Mouse (Mus musculus) hindbrain, embryonic 12.5 days (tissue): ENCODE results near the gene Fam198a. TPM values are rescaled to one million over a fixed set of nuclear protein-coding genes. Genes with fewer than 3 reads are reported as not detected.

Experiments
- ATAC-seq: fragments of 200-750 bp; cut with Nextera tagmentation; 2 replicates; pipeline ENCODE4 v1.8.0; 2017; ENCODE audit warnings: moderate TSS enrichment; ENCODE audit not compliant: low FRiP score
- H3K27ac ChIP-seq: fragments of 300-500 bp; sonication (generic); 2 replicates; pipeline ENCODE4 v1.5.1; 2016; ENCODE audit warnings: mild to moderate bottlenecking
- H3K27me3 ChIP-seq: fragments of 300-500 bp; sonication (generic); 2 replicates; pipeline ENCODE4 v1.6.1; 2016; ENCODE audit warnings: mild to moderate bottlenecking
- H3K36me3 ChIP-seq: fragments of 300-500 bp; sonication (generic); 2 replicates; pipeline ENCODE4 v1.6.1; 2016; ENCODE audit warnings: mild to moderate bottlenecking
- H3K4me1 ChIP-seq: fragments of 300-500 bp; sonication (generic); 2 replicates; pipeline ENCODE4 v1.6.1; 2016
- H3K4me2 ChIP-seq: fragments of 300-500 bp; sonication (generic); replicated peaks from 2 replicates; pipeline ENCODE4 v1.6.1; 2016; ENCODE audit warnings: mild to moderate bottlenecking
- H3K4me3 ChIP-seq: fragments of 300-500 bp; sonication (generic); 2 replicates; pipeline ENCODE4 v1.5.1; 2016; ENCODE audit warnings: mild to moderate bottlenecking
- H3K9ac ChIP-seq: fragments of 300-500 bp; sonication (generic); 2 replicates; pipeline ENCODE4 v1.6.1; 2016; ENCODE audit warnings: mild to moderate bottlenecking, moderate library complexity
- H3K9me3 ChIP-seq: fragments of 300-500 bp; sonication (generic); replicated peaks from 2 replicates; pipeline ENCODE4 v1.6.1; 2016; ENCODE audit warnings: mild to moderate bottlenecking
- WGBS: fragments of 180-500 bp; shearing (Covaris S2); methylation state at CpG from one replicate; pipeline ENCODE4 v1.1.7; 2016; 5-methylcytosine and 5-hydroxymethylcytosine counted together
- polyA plus RNA-seq: library from polyadenylated mRNA; unstranded; fragments of >200 nt; fragmentation: Nextera tagmentation; extraction: Ambion mirVana; gene quantifications from 2 replicates; pipeline ENCODE4 v1.2.1, GENCODE M21; 2016

Fam198a gene
- polyA plus RNA-seq, 1 experiment from 2014 or later = 1.8 TPM

- WGBS = 76% methylated on average over 4 of the region's 4 CpGs
- no peaks in the 10 kb centered on the region for H3K9me3 ChIP-seq
- H3K36me3 ChIP-seq = no peaks in the 10 kb centered on the region
- no peak overlapping the region for H3K27ac ChIP-seq
- no peaks in the 10 kb centered on the region for H3K27me3 ChIP-seq
- H3K4me1 ChIP-seq = no peaks in the 10 kb centered on the region
- ATAC-seq = no peak
- no peak overlapping the region for H3K4me2 ChIP-seq
- no peak overlapping the region for H3K9ac ChIP-seq
- H3K4me3 ChIP-seq = no peak overlapping the region
Measured at GRCm38 (mm10) chr9:121912786-121913185, 38.0 kb upstream of the Fam198a start.

- no peaks in the 10 kb centered on the region for H3K36me3 ChIP-seq
- 84% methylated on average over 8 of the region's 8 CpGs for WGBS
- no peak overlapping the region for H3K4me2 ChIP-seq
- no peaks in the 10 kb centered on the region for H3K9me3 ChIP-seq
- no peak overlapping the region for H3K4me3 ChIP-seq
- H3K27me3 ChIP-seq = no peaks in the 10 kb centered on the region
- no peaks in the 10 kb centered on the region for H3K4me1 ChIP-seq
- no peak overlapping the region for H3K27ac ChIP-seq
- ATAC-seq = no peak
- H3K9ac ChIP-seq = no peak overlapping the region
Measured at GRCm38 (mm10) chr9:121914226-121914757, 36.5 kb upstream of the Fam198a start.

GRCm38 (mm10) chr9:121915056-121915455, 35.7 kb upstream of the Fam198a start:
- ATAC-seq = no peak
- Histone ChIP-seq H3K27me3 (no peaks in the 10 kb centered on the region), H3K4me2 (no peak overlapping the region), H3K4me1 (no peaks in the 10 kb centered on the region), H3K9ac (no peak overlapping the region), H3K9me3 (no peaks in the 10 kb centered on the region), H3K27ac (no peak overlapping the region), H3K36me3 (no peaks in the 10 kb centered on the region), H3K4me3 (no peak overlapping the region)
- 90% methylated on average over 10 of the region's 10 CpGs for WGBS

- 87% methylated on average over 8 of the region's 8 CpGs for WGBS
- ATAC-seq = no peak
Measured at GRCm38 (mm10) chr9:121916102-121916501, 34.7 kb upstream of the Fam198a start, which contains the start of gene Cyp8b1. TSS of gene Cyp8b1 (minus strand) at chr9:121916305.

GRCm38 (mm10) chr9:121919027-121919501, 31.7 kb upstream of the Fam198a start:
- H3K4me1 ChIP-seq = no peaks in the 10 kb centered on the region
- no peaks in the 10 kb centered on the region for H3K36me3 ChIP-seq
- H3K27ac ChIP-seq = no peak overlapping the region
- 77% methylated on average over 10 of the region's 10 CpGs for WGBS
- no peak for ATAC-seq
- no peaks in the 10 kb centered on the region for H3K27me3 ChIP-seq
- H3K9ac ChIP-seq = no peak overlapping the region
- H3K4me2 ChIP-seq = no peak overlapping the region
- H3K9me3 ChIP-seq = no peaks in the 10 kb centered on the region
- no peak overlapping the region for H3K4me3 ChIP-seq

More at GRCm38 (mm10) chr9:121916102-121916501, 34.7 kb upstream of the Fam198a start, which contains the start of gene Cyp8b1:
- H3K27me3 ChIP-seq = no peaks in the 10 kb centered on the region
- H3K4me2 ChIP-seq = no peak within 1 kb of the TSS
- no peaks in the 10 kb centered on the region for H3K36me3 ChIP-seq
- H3K9ac ChIP-seq = no peak within 1 kb of the TSS
- no peaks in the 10 kb centered on the region for H3K4me1 ChIP-seq
- H3K4me3 ChIP-seq = no peak within 1 kb of the TSS
- H3K27ac ChIP-seq = no peak within 1 kb of the TSS
- no peaks in the 10 kb centered on the region for H3K9me3 ChIP-seq

- Histone ChIP-seq H3K4me1 (no peaks in the 10 kb centered on the region), H3K4me3 (no peak overlapping the region), H3K27ac (no peak overlapping the region), H3K4me2 (no peak overlapping the region), H3K9ac (no peak overlapping the region), H3K27me3 (no peaks in the 10 kb centered on the region), H3K36me3 (no peaks in the 10 kb centered on the region), H3K9me3 (no peaks in the 10 kb centered on the region)
- no peak for ATAC-seq
- 88% methylated on average over 8 of the region's 8 CpGs for WGBS
Measured at GRCm38 (mm10) chr9:121923443-121923842, 27.3 kb upstream of the Fam198a start.

GRCm38 (mm10) chr9:121923906-121924305, 26.9 kb upstream of the Fam198a start:
- no peak overlapping the region for H3K4me2 ChIP-seq
- no peaks in the 10 kb centered on the region for H3K36me3 ChIP-seq
- H3K9ac ChIP-seq = no peak overlapping the region
- no peaks in the 10 kb centered on the region for H3K4me1 ChIP-seq
- no peak overlapping the region for H3K27ac ChIP-seq
- no peak overlapping the region for H3K4me3 ChIP-seq
- no peaks in the 10 kb centered on the region for H3K27me3 ChIP-seq
- H3K9me3 ChIP-seq = no peaks in the 10 kb centered on the region
- 86% methylated on average over 5 of the region's 5 CpGs for WGBS
- ATAC-seq = no peak

GRCm38 (mm10) chr9:121924901-121925560, 25.8 kb upstream of the Fam198a start:
- 91% methylated on average over 9 of the region's 9 CpGs for WGBS
- Histone ChIP-seq H3K4me2 (no peak overlapping the region), H3K4me3 (no peak overlapping the region), H3K27ac (no peak overlapping the region), H3K27me3 (no peaks in the 10 kb centered on the region), H3K9ac (no peak overlapping the region), H3K36me3 (no peaks in the 10 kb centered on the region), H3K4me1 (no peaks in the 10 kb centered on the region), H3K9me3 (no peaks in the 10 kb centered on the region)
- no peak for ATAC-seq

GRCm38 (mm10) chr9:121925959-121926358, 24.8 kb upstream of the Fam198a start:
- Histone ChIP-seq H3K4me2 (no peak overlapping the region), H3K36me3 (no peaks in the 10 kb centered on the region), H3K27ac (no peak overlapping the region), H3K4me1 (no peaks in the 10 kb centered on the region), H3K9me3 (no peaks in the 10 kb centered on the region), H3K27me3 (no peaks in the 10 kb centered on the region), H3K9ac (no peak overlapping the region), H3K4me3 (no peak overlapping the region)
- 83% methylated on average over 8 of the region's 8 CpGs for WGBS
- no peak for ATAC-seq

GRCm38 (mm10) chr9:121926634-121927405, 24.0 kb upstream of the Fam198a start:
- no peaks in the 10 kb centered on the region for H3K36me3 ChIP-seq
- no peaks in the 10 kb centered on the region for H3K4me1 ChIP-seq
- no peak overlapping the region for H3K9ac ChIP-seq
- no peak overlapping the region for H3K4me3 ChIP-seq
- H3K4me2 ChIP-seq = no peak overlapping the region
- no peaks in the 10 kb centered on the region for H3K9me3 ChIP-seq
- ATAC-seq = no peak
- H3K27ac ChIP-seq = no peak overlapping the region
- H3K27me3 ChIP-seq = no peaks in the 10 kb centered on the region
- WGBS = 68% methylated on average over 11 of the region's 11 CpGs

- no peaks in the 10 kb centered on the region for H3K36me3 ChIP-seq
- H3K4me1 ChIP-seq = no peaks in the 10 kb centered on the region
- H3K9me3 ChIP-seq = no peaks in the 10 kb centered on the region
- ATAC-seq = no peak
- H3K4me2 ChIP-seq = no peak overlapping the region
- no peaks in the 10 kb centered on the region for H3K27me3 ChIP-seq
- no peak overlapping the region for H3K4me3 ChIP-seq
- no peak overlapping the region for H3K9ac ChIP-seq
- H3K27ac ChIP-seq = no peak overlapping the region
- WGBS = 86% methylated on average over 7 of the region's 7 CpGs
Measured at GRCm38 (mm10) chr9:121927721-121928120, 23.1 kb upstream of the Fam198a start.

- ATAC-seq = no peak
- H3K27ac ChIP-seq = no peak overlapping the region
- H3K4me3 ChIP-seq = no peak overlapping the region
- H3K9me3 ChIP-seq = no peaks in the 10 kb centered on the region
- H3K27me3 ChIP-seq = no peaks in the 10 kb centered on the region
- H3K9ac ChIP-seq = no peak overlapping the region
- H3K4me1 ChIP-seq = no peaks in the 10 kb centered on the region
- WGBS = 21% methylated on average over 2 of the region's 2 CpGs
- H3K4me2 ChIP-seq = no peak overlapping the region
- no peaks in the 10 kb centered on the region for H3K36me3 ChIP-seq
Measured at GRCm38 (mm10) chr9:121928498-121928897, 22.3 kb upstream of the Fam198a start.
